Mouse (Mus musculus) R1 (cell line): ENCODE measurements at regions not wholly inside any gene's neighbourhood (a gene's known extent, or its start where the extent isn't known, plus 50 kb on each side); places are given as distances from the start of the nearest gene placed in this dataset.

ENCODE experiments used
- DNase-seq: peaks from one replicate; pipeline ENCODE4 v3.0.0-alpha.2; 2018; ENCODE audit warnings: low read depth, low spot score

GRCm38 (mm10) chr3:137795754-137796315 lies 68.5 kb upstream of the H2afz start:
- DNase-seq: no peak

GRCm38 (mm10) chr3:137798769-137799168 lies 65.5 kb upstream of the H2afz start:
- DNase-seq: no peak

- DNase-seq: peak; percentile 67
Observed at GRCm38 (mm10) chr3:137801402-137802020, 62.8 kb upstream of the H2afz start.

- no peak for DNase-seq
Observed at GRCm38 (mm10) chr3:137807423-137807822, 56.9 kb upstream of the H2afz start.

- no peak for DNase-seq
Observed at GRCm38 (mm10) chr3:137807913-137808684, 56.2 kb upstream of the H2afz start.

GRCm38 (mm10) chr3:137810123-137810522 lies 54.2 kb upstream of the H2afz start:
- DNase-seq: no peak
